Mouse (Mus musculus) hindbrain, embryonic 11.5 days (tissue): ENCODE data around the gene Me1. TPM values are rescaled to one million over a fixed set of nuclear protein-coding genes. Genes with fewer than 3 reads are reported as not detected.

ENCODE experiments used
- ATAC-seq: fragments of 200-750 bp; cut with Nextera tagmentation; 2 replicates; pipeline ENCODE4 v1.8.0; 2017; ENCODE audit warnings: mild to moderate bottlenecking, moderate TSS enrichment, moderate library complexity; ENCODE audit not compliant: low FRiP score
- DNase-seq: peaks from one replicate; pipeline ENCODE4 v3.0.0-alpha.2; 2015; ENCODE audit warnings: low spot score
- H3K27ac ChIP-seq: fragments of 300-500 bp; sonication (generic); 2 replicates; pipeline ENCODE4 v1.5.1; 2014; ENCODE audit warnings: mild to moderate bottlenecking, low read depth, low read length
- H3K27me3 ChIP-seq: fragments of 300-500 bp; sonication (generic); 2 replicates; pipeline ENCODE4 v1.6.1; 2014; ENCODE audit warnings: mild to moderate bottlenecking, low read length, moderate library complexity, mixed read lengths; ENCODE audit not compliant: control insufficient read depth, insufficient read depth
- H3K36me3 ChIP-seq: fragments of 300-500 bp; sonication (generic); 2 replicates; pipeline ENCODE4 v1.6.1; 2014; ENCODE audit warnings: mild to moderate bottlenecking, low read length, moderate library complexity, mixed read lengths; ENCODE audit not compliant: control insufficient read depth, insufficient read depth
- H3K4me1 ChIP-seq: fragments of 300-500 bp; sonication (generic); replicated peaks from 2 replicates; pipeline ENCODE4 v1.6.1; 2014; ENCODE audit warnings: low read length, mixed read lengths; ENCODE audit not compliant: control insufficient read depth, insufficient read depth
- H3K4me2 ChIP-seq: fragments of 300-500 bp; sonication (generic); replicated peaks from 2 replicates; pipeline ENCODE4 v1.6.1; 2014; ENCODE audit warnings: mild to moderate bottlenecking, low read depth, low read length
- H3K4me3 ChIP-seq: fragments of 300-500 bp; sonication (generic); 2 replicates; pipeline ENCODE4 v1.5.1; 2014; ENCODE audit warnings: low read depth, low read length
- H3K9ac ChIP-seq: fragments of 300-500 bp; sonication (generic); 2 replicates; pipeline ENCODE4 v1.6.1; 2014; ENCODE audit warnings: low read depth, low read length
- H3K9me3 ChIP-seq: fragments of 300-500 bp; sonication (generic); 2 replicates; pipeline ENCODE4 v1.6.1; 2016; ENCODE audit warnings: low read length; ENCODE audit not compliant: control insufficient read depth
- WGBS: fragments of 180-500 bp; shearing (Covaris S2); extraction: QIAGEN DNeasy Blood & Tissue Kit; methylation state at CpG from one replicate; pipeline ENCODE4 v1.1.7; 2014; 5-methylcytosine and 5-hydroxymethylcytosine counted together
- polyA plus RNA-seq: library from polyadenylated mRNA; unstranded; fragments of >200 nt; fragmentation: Nextera tagmentation; extraction: Ambion mirVana; gene quantifications from 2 replicates; pipeline ENCODE4 v1.2.1, GENCODE M21; 2014

The Me1 gene
- polyA plus RNA-seq, 1 experiment from 2014 or later: 13.2 TPM

- no peak for DNase-seq
- Histone ChIP-seq H3K9me3 (no peaks in the 10 kb centered on the region), H3K27me3 (no peaks in the 10 kb centered on the region), H3K4me3 (no peak overlapping the region), H3K4me2 (no peak overlapping the region), H3K36me3 (no peaks in the 10 kb centered on the region), H3K9ac (no peak overlapping the region), H3K27ac (no peak overlapping the region), H3K4me1 (no peaks in the 10 kb centered on the region)
- WGBS: 94% methylated on average over 2 of the region's 2 CpGs
- ATAC-seq: no peak
These were observed 35.4 kb downstream of the Me1 start for GRCm38 (mm10) chr9:86660327-86660726.

- Histone ChIP-seq H3K27me3 (no peaks in the 10 kb centered on the region), H3K9ac (no peak overlapping the region), H3K9me3 (no peaks in the 10 kb centered on the region), H3K4me1 (no peaks in the 10 kb centered on the region), H3K4me2 (no peak overlapping the region), H3K27ac (no peak overlapping the region), H3K4me3 (no peak overlapping the region), H3K36me3 (no peaks in the 10 kb centered on the region)
- DNase-seq: no peak
- 80% methylated on average over 4 of the region's 4 CpGs for whole genome bisulfite sequencing
- no peak for ATAC-seq
These were observed 37.4 kb downstream of the Me1 start for GRCm38 (mm10) chr9:86658347-86658746.

- H3K4me3 ChIP-seq: no peak overlapping the region
- no peaks in the 10 kb centered on the region for H3K4me1 ChIP-seq
- H3K9me3 ChIP-seq: no peaks in the 10 kb centered on the region
- DNase-seq (no peak), ATAC-seq (no peak)
- no peak overlapping the region for H3K4me2 ChIP-seq
- no peak overlapping the region for H3K27ac ChIP-seq
- WGBS: 66% methylated on average over 1 of the region's 1 CpGs
- no peak overlapping the region for H3K9ac ChIP-seq
- H3K36me3 ChIP-seq: no peaks in the 10 kb centered on the region
- no peaks in the 10 kb centered on the region for H3K27me3 ChIP-seq
These were observed 43.6 kb downstream of the Me1 start for GRCm38 (mm10) chr9:86652194-86652593.

- Histone ChIP-seq H3K9ac (no peak overlapping the region), H3K4me1 (no peaks in the 10 kb centered on the region), H3K4me2 (no peak overlapping the region), H3K27me3 (no peaks in the 10 kb centered on the region), H3K27ac (no peak overlapping the region), H3K36me3 (no peaks in the 10 kb centered on the region), H3K9me3 (no peaks in the 10 kb centered on the region), H3K4me3 (no peak overlapping the region)
- DNase-seq (no peak), ATAC-seq (peak; percentile 71)
- 71% methylated on average over 3 of the region's 3 CpGs for WGBS
These were observed 44.5 kb downstream of the Me1 start for GRCm38 (mm10) chr9:86651254-86651653.

- ATAC-seq (peak; percentile 64), DNase-seq (no peak)
- Histone ChIP-seq H3K4me2 (no peak overlapping the region), H3K36me3 (no peaks in the 10 kb centered on the region), H3K4me1 (no peaks in the 10 kb centered on the region), H3K27ac (no peak overlapping the region), H3K9ac (no peak overlapping the region), H3K4me3 (no peak overlapping the region), H3K27me3 (no peaks in the 10 kb centered on the region), H3K9me3 (no peaks in the 10 kb centered on the region)
- WGBS: 74% methylated on average over 5 of the region's 5 CpGs
These were observed 44.9 kb downstream of the Me1 start for GRCm38 (mm10) chr9:86650822-86651221.

- H3K36me3 ChIP-seq: no peaks in the 10 kb centered on the region
- WGBS: 68% methylated on average over 7 of the region's 7 CpGs
These were observed 47.7 kb downstream of the Me1 start for GRCm38 (mm10) chr9:86647931-86648550.

GRCm38 (mm10) chr9:86646807-86647206, 48.9 kb downstream of the Me1 start:
- no peaks in the 10 kb centered on the region for H3K36me3 ChIP-seq
- ATAC-seq (no peak), DNase-seq (no peak)
- no peak overlapping the region for H3K4me3 ChIP-seq
- H3K4me1 ChIP-seq: no peaks in the 10 kb centered on the region
- H3K9ac ChIP-seq: no peak overlapping the region
- H3K9me3 ChIP-seq: no peaks in the 10 kb centered on the region
- WGBS: 0% methylated on average over 1 of the region's 1 CpGs
- no peaks in the 10 kb centered on the region for H3K27me3 ChIP-seq
- no peak overlapping the region for H3K27ac ChIP-seq
- no peak overlapping the region for H3K4me2 ChIP-seq

More at GRCm38 (mm10) chr9:86647931-86648550, 47.7 kb downstream of the Me1 start:
- Histone ChIP-seq H3K9ac (no peak overlapping the region), H3K4me3 (no peak overlapping the region), H3K27ac (no peak overlapping the region), H3K4me1 (no peaks in the 10 kb centered on the region), H3K4me2 (no peak overlapping the region), H3K9me3 (no peaks in the 10 kb centered on the region), H3K27me3 (no peaks in the 10 kb centered on the region)
- DNase-seq (no peak), ATAC-seq (no peak)

GRCm38 (mm10) chr9:86643497-86643896, 52.3 kb downstream of the Me1 start:
- Histone ChIP-seq H3K4me2 (no peak overlapping the region), H3K36me3 (no peaks in the 10 kb centered on the region), H3K27me3 (no peaks in the 10 kb centered on the region), H3K4me3 (no peak overlapping the region), H3K9me3 (no peaks in the 10 kb centered on the region), H3K4me1 (no peaks in the 10 kb centered on the region), H3K9ac (no peak overlapping the region), H3K27ac (no peak overlapping the region)
- DNase-seq (no peak), ATAC-seq (no peak)
- 96% methylated on average over 4 of the region's 4 CpGs for WGBS

- Histone ChIP-seq H3K4me2 (no peak overlapping the region), H3K36me3 (no peaks in the 10 kb centered on the region), H3K9ac (no peak overlapping the region), H3K4me1 (no peaks in the 10 kb centered on the region), H3K4me3 (no peak overlapping the region), H3K27me3 (no peaks in the 10 kb centered on the region), H3K27ac (no peak overlapping the region), H3K9me3 (no peaks in the 10 kb centered on the region)
- ATAC-seq: no peak
- DNase-seq: no peak
- WGBS: 86% methylated on average over 6 of the region's 6 CpGs
These were observed 57.0 kb downstream of the Me1 start for GRCm38 (mm10) chr9:86638771-86639170.
